Mouse (Mus musculus) kidney, postnatal 36 days (tissue): ENCODE measurements around the gene Fcgr4.
"Not testable (repeated sequence)": the region's sequence is repeated elsewhere in the genome, so short reads cannot be mapped to it uniquely, and the experiment has no call there.

Experiments
- DNase-seq, 2 experiments: peaks; one replicate each; pipeline ENCODE4 v3.0.0; 2021 to 2022; ENCODE audit warnings: mixed read lengths in 2 of 2

The Fcgr4 gene

GRCm38 (mm10) chr1:171018737-171019136 is at the start of gene Fcgr4:
TSS of gene Fcgr4 (plus strand) at chr1:171018920.
- DNase-seq, result no peak

GRCm38 (mm10) chr1:170972494-170972893 is 46.2 kb upstream of the Fcgr4 start:
- DNase-seq, result no peak

- no peak for DNase-seq
Observed at GRCm38 (mm10) chr1:170972936-170973335, 45.8 kb upstream of the Fcgr4 start.

- DNase-seq, result peak; percentile 47 to 65
Observed at GRCm38 (mm10) chr1:170974171-170974570, 44.5 kb upstream of the Fcgr4 start.

DNA sequence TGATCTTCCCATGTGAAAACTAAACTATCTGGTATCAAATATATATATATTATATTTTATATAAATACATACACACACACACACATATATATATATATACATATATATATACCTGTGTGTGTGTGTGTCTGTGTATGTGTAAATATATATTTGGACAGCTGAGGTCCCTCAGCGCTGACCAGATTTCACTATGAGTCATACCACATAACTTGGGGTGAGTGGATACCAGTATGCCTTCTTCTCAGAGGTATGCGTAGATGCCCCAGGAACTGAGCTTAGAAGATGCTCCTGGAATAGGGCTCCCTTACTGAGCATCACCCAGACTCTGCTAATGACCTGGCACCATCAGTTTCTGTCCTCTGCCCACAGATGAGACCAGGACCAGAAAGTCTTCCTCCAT is 44.0 kb upstream of the Fcgr4 start:
- no peak for DNase-seq

- peak in 1 of 2 experiments; percentile 14 for DNase-seq
Observed at GRCm38 (mm10) chr1:170975350-170975749, 43.4 kb upstream of the Fcgr4 start.

DNA sequence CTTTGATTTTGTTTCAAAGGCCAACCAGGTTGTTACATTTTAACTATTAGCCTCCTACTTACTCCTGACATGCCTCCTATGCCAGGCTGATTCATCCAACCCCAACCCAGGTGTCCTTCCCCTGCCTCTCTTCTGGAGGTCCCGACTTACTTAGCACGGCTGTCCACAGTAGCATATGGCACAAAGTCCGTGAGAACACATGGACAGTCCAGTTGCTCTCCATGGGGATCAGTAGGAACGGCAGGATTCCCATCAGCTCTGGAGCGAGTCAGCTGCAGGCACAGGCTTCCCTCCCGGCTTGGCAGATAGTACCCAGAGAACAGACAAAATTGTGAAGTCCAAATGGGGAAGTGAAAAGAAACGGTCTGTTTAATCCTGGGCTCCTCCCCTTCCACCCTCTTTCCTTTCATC is 43.0 kb upstream of the Fcgr4 start:
- DNase-seq, result peak; percentile 67 to 82

DNA sequence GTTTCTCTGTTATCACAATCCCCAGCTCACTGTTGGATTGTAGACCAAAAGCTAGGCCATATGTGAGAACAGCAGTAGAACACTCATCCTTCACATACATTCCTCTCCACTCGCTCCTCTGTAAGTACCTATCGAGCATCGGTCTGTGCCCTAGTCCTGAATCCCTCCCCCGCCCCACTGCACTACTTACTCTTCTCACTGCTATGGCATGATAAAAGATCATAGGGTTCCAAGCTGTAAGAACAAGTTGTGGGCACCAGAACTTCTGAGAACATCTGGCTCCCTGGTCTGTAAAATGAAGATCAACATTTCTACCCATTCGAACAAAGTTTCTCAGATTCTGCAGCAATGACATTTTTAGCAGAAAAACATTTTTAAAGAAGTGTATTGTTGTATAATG is 42.3 kb upstream of the Fcgr4 start, which contains the start of gene Fcgr2b:
Gene Fcgr2b, minus strand, starts transcription at position 101 of the 400 bp plus-strand sequence.
- no peak for DNase-seq

DNA sequence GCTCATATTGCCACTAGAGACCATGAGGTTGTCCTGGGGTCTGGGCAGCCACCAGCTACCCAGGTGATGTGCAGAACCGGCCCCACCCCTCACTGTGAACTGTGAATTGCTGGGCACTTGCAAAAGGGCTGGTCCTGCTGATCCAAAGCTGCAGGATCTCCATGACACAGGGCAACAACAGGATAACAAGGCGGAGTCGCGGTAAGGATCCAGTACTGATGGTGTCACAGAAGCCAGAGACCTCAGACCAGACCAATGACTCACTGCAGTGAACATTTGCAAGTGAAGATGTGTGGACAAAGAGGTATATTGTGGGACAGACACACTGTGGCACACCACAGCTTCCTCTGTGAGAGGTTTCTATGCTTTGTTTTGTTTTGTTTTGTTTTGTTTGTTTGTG is 40.1 kb upstream of the Fcgr4 start:
- DNase-seq, result no peak

DNA sequence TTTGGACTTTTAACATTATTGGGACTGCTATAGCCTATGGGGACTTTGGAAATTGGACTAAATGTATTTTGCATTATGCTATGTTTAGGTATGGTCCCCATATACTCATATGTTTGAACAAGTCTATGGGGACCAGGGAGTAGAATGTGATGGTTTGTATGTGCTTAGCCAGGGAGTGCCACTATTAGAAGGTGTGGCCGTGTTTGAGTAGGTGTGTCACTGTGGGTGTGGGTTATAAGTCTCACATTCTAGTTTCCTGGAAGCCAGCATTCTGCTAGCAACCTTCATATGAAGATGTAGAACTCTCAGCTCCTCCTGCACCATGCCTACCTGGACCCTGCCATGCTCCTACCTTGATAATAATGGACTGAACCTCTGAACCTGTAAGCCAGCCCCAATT is 37.0 kb upstream of the Fcgr4 start:
- DNase-seq, result not testable (repeated sequence)

DNA sequence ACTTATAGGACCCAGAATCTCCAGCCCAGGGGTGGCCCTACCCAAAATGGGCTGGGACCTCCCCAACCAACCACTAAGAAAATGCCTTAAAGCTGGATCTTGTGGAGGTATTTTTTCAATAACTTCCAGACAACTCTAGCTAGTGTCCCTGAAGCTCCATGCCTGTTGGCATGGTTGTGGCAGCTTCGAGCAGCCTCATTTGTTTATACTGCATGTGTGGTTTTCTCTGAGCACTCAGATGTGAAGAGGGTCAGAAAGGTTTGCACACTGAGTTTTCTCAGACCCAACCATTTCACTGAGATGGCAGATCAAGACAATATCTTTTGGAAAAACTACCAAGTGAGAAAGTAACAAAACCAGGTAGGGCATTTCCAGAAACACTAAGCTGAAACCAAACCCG is 36.4 kb upstream of the Fcgr4 start:
- DNase-seq, result no peak

DNA sequence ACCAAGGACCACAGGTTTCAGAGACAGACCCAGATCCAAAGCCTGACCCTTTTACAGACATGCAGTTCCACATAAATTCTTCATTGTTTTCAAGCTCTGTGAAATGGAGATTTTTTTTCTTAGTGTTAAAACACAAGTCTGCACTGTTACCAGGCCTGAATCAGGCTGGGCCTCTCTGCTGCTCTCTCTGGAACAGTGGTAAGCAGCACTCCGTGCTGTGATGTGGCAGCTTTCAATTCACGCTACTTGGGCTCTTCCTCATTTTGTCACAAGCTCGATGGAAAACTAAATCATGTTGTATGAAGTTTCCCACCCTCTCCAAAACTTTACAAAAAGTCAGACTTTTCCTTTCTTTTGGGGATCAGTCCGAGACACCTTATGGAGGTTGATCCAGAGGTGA is 35.7 kb upstream of the Fcgr4 start:
- no peak for DNase-seq

- DNase-seq, result no peak
Observed at GRCm38 (mm10) chr1:170985092-170985491, 33.6 kb upstream of the Fcgr4 start.

DNA sequence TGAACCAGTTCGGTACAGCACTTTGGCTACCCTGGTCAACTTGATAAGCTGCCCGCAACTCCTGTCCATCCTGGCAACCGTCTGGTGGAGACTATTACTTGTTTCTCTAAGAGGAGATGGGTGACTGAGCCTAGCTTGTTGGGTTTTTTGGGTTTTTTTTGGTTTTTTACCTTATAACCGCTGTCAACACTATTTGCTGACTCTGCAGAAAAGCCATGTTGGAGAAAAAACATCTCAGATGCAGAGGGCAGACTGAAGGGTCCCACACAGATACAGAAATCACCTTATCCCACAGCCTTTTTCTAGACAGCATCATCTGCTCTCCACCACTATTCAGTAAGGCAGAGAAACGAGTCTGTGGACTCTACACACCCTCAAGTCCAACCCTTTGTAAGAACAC is 32.9 kb upstream of the Fcgr4 start:
- no peak for DNase-seq

DNA sequence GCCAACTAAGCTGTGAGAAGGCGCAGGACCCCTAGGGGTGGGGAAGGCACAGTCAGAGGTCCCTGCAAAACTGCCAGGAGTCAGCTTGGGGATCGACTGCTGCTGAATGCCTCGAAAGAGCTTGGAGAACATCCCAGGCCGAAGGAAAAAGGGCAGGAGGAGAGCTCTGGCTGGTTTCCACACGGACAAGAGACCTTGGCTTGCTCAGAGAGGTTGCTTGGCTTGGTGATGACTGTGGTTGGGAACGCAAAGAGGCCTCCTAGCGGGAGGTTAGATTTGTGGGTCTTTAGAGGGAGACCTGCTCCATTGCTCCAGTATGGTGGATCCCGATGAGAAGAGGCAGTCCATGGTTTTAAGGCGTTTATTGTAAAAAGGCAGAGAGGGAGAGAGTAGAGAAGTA is 29.1 kb upstream of the Fcgr4 start:
- no peak for DNase-seq

DNA sequence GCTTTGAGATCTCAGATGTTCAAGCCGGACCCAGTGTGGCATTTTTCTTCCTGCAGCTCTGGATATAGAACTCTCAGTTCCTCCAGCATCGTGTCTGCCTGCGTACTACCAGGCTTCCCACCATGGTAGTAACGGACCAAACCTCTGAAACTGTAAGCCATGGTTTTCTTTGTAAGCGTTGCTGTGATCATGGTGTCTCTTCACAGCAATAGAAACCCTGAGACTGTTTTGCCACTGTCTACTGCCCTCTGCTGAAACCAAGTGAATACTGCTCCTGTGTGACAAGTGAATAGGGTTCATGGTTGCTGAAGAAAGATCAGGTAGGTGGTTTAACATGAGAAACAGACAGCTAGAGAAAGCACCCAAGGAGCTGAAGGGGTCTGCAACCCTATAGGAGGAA is 26.2 kb upstream of the Fcgr4 start:
- DNase-seq, result peak; percentile 63 to 69

- DNase-seq, result no peak
Observed at GRCm38 (mm10) chr1:170996034-170996433, 22.7 kb upstream of the Fcgr4 start.

DNA sequence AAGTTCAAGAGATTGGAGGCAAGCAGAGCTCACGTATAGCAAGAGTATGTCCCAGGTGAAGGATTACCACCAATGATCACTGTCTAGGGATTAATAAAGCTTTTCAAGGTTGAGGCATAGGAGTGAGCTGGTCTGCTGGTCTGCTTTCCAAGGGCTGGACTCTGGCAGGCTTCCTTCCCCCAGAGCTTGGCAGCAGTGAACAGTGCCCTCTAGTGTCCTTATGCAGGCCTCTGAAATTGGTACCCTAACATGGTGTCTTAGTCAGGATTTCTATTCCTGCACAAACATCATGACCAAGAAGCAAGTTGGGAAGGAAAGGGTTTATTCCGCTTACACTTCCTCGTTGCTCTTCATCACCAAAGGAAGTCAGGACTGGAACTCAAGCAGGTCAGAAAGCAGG is 22.0 kb upstream of the Fcgr4 start:
- DNase-seq, result peak; percentile 65 to 82

DNA sequence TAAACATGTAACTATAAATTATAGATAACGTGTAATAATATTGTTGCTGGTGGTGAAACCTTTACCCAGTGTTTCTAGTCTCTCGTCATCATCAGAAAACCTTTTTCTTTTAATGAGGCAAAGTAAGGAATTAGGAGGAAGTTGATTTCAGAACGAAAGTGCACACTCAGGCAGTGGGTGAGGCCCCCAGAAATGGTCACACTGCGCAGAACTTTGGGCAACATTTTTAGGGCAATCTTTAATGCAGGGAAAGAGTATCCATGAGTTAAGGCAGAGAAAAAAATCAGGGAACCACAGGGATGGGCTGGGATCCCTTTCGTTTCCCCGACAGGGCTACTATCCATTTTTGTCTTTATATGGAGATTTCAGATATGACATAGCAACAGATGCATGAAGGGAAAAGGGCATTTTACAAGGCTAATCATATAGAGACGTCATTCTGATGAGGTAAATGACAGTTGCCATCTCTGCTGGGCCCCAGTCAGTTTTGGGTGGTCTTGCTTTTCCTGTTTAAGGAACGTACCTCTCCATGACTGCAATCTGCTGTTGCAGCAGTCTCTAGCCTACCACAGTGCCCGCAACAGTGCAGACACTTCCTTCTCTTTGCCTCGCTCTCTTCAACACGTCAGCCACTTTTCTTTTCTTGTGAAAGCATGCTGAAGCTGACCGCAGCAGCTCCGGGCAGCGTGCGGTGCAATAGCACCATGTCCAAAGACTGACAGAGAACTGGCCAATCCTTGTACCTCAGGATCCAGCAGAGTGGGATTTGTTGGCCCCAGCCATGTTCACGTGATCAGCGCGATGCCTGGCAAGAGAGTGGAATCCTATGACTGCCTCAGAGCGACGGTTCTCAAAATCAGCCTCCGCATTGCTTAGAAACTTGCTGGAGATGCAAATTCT is 20.7 kb upstream of the Fcgr4 start:
- peak; percentile 23 to 45 for DNase-seq

GRCm38 (mm10) chr1:170999811-171000210 is 18.9 kb upstream of the Fcgr4 start:
- no peak for DNase-seq

DNA sequence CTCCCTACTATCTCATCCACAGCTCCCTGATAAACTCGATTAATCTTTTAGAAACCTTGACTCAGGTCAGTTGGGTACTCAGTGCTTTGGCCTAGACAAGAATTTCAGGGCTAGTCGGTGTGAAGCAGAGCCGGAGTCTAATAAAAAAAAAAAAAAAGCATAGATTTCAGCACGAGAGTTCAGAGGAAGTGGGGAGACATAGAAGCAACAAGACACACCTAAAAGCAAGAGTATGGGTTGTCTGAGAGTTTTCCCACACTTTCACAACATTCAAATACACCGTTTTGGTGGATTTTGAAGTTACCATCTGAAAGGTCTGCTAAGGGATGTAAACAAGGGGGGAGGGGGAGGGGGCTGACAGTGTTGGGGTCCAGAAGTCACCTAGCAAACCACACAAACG is 13.6 kb upstream of the Fcgr4 start:
- no peak for DNase-seq

- no peak for DNase-seq
Observed at GRCm38 (mm10) chr1:171005586-171005985, 13.1 kb upstream of the Fcgr4 start.

- DNase-seq, result no peak
Observed at GRCm38 (mm10) chr1:171006335-171006734, 12.4 kb upstream of the Fcgr4 start.

DNA sequence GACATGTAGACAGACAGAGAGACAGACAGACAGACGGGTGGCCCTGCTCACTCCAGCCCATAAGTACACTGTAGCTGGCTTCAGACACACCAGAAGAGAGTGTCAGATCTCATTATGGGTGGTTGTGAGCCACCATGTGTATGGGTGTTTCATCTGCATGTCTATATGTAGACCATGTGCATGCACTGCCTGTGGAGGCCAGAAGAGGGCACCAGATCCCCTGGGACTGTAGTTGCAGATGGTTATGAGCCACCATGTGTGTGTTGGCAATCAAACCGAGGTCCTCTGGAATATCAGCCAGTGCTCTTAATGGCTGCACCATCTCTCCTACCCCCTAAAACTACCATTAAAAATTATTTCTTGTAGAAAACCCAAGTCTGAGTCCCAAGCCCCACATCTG is 11.8 kb upstream of the Fcgr4 start:
- DNase-seq, result peak in 1 of 2 experiments; percentile 21

DNA sequence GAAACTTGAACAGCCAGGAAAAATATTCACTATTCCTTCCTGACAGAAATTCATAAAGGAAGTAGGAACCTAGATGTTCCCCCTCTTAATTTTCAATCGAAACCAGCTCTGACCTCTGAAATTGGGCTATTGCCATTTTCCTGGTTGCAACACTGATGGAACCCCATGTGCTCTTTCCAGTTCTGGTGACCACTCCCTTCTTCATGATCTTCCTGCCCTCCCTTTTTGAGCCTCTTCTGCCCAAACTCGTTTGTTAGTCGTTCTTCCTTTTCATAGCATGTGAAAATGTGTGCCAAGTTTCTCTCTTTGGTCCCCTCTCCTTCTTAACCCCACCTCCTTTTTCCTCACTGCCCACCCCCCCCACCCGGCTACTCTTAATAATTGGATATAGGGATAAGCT is 7.0 kb upstream of the Fcgr4 start:
- DNase-seq, result no peak
